Mouse (Mus musculus): ENCODE data around the gene Amh. TPM values are rescaled to one million over a fixed set of nuclear protein-coding genes. Genes with fewer than 3 reads are reported as not detected.
"Not testable (repeated sequence)": the region's sequence is repeated elsewhere in the genome, so short reads cannot be mapped to it uniquely, and the experiment has no call there.

The Amh gene
- polyA plus RNA-seq, 1 experiment from 2014 or later = 0.22 TPM

- 65% methylated on average over 7 of the region's 7 CpGs for WGBS
- Histone ChIP-seq H3K27ac (no peak overlapping the region), H3K4me2 (no peak overlapping the region), H3K4me1 (replicated peaks) (peaks cover 6% of the 10 kb centered on the region), H3K27me3 (peaks cover 21% of the 10 kb centered on the region), H3K9ac (no peak overlapping the region), H3K4me3 (no peak overlapping the region), H3K36me3 (no peaks in the 10 kb centered on the region), H3K9me3 (no peaks in the 10 kb centered on the region)
- ATAC-seq (ENCODE audit: low FRiP score) = no peak
Observed at GRCm38 (mm10) chr10:80814800-80815199, 9.8 kb downstream of the Amh start.

- H3K9me3 ChIP-seq; H3K27ac ChIP-seq; H3K36me3 ChIP-seq; H3K9ac ChIP-seq; H3K4me3 ChIP-seq; ATAC-seq (ENCODE audit: low FRiP score); H3K27me3 ChIP-seq; H3K4me2 ChIP-seq; H3K4me1 ChIP-seq (replicated peaks): not testable (repeated sequence)
- WGBS = 83% methylated on average over 3 of the region's 3 CpGs
Observed at GRCm38 (mm10) chr10:80816303-80816702, 11.3 kb downstream of the Amh start.

- Histone ChIP-seq H3K27ac (no peak overlapping the region), H3K4me2 (no peak overlapping the region), H3K4me3 (no peak overlapping the region), H3K9ac (no peak overlapping the region), H3K9me3 (no peaks in the 10 kb centered on the region), H3K4me1 (replicated peaks) (no peaks in the 10 kb centered on the region), H3K27me3 (peaks cover 8% of the 10 kb centered on the region), H3K36me3 (no peaks in the 10 kb centered on the region)
- no peak for ATAC-seq (ENCODE audit: low FRiP score)
- 74% methylated on average over 2 of the region's 2 CpGs for whole genome bisulfite sequencing
Observed at GRCm38 (mm10) chr10:80817164-80817563, 12.1 kb downstream of the Amh start.

- H3K27me3 ChIP-seq; H3K36me3 ChIP-seq; H3K27ac ChIP-seq; H3K9ac ChIP-seq; H3K4me1 ChIP-seq (replicated peaks); H3K4me2 ChIP-seq; H3K4me3 ChIP-seq; H3K9me3 ChIP-seq; ATAC-seq (ENCODE audit: low FRiP score): not testable (repeated sequence)
- 80% methylated on average over 7 of the region's 7 CpGs for WGBS
Observed at GRCm38 (mm10) chr10:80817955-80818354, 12.9 kb downstream of the Amh start.

GRCm38 (mm10) chr10:80818599-80819281 lies 13.7 kb downstream of the Amh start:
- 52% methylated on average over 6 of the region's 6 CpGs for WGBS
- Histone ChIP-seq H3K36me3 (no peaks in the 10 kb centered on the region), H3K27me3 (peaks cover 4% of the 10 kb centered on the region; the same call in 1 of the 2 replicates), H3K4me3 (no peak overlapping the region), H3K4me2 (no peak overlapping the region), H3K27ac (no peak overlapping the region), H3K9ac (0 out of 2 replicates have a peak overlapping the region, but pooled peaks have one; percentile 6), H3K9me3 (no peaks in the 10 kb centered on the region), H3K4me1 (replicated peaks) (no peaks in the 10 kb centered on the region)
- no peak for ATAC-seq (ENCODE audit: low FRiP score)

GRCm38 (mm10) chr10:80819406-80819805 lies 14.4 kb downstream of the Amh start:
- H3K9me3 ChIP-seq = no peaks in the 10 kb centered on the region
- H3K4me3 ChIP-seq = no peak overlapping the region
- H3K9ac ChIP-seq = 0 out of 2 replicates have a peak overlapping the region, but pooled peaks have one; percentile 6
- 43% methylated on average over 3 of the region's 3 CpGs for WGBS
- H3K27ac ChIP-seq = no peak overlapping the region
- ATAC-seq (ENCODE audit: low FRiP score) = no peak
- H3K27me3 ChIP-seq = peaks cover 4% of the 10 kb centered on the region; the same call in 1 of the 2 replicates
- no peaks in the 10 kb centered on the region for H3K4me1 ChIP-seq (replicated peaks)
- no peak overlapping the region for H3K4me2 ChIP-seq
- H3K36me3 ChIP-seq = no peaks in the 10 kb centered on the region

GRCm38 (mm10) chr10:80821991-80822390 lies 16.9 kb downstream of the Amh start:
- Histone ChIP-seq H3K36me3 (no peaks in the 10 kb centered on the region), H3K9me3 (no peaks in the 10 kb centered on the region), H3K4me2 (no peak overlapping the region), H3K4me3 (no peak overlapping the region), H3K9ac (no peak overlapping the region), H3K27ac (no peak overlapping the region), H3K27me3 (peaks cover 4% of the 10 kb centered on the region; the same call in 1 of the 2 replicates), H3K4me1 (replicated peaks) (no peaks in the 10 kb centered on the region)
- 44% methylated on average over 2 of the region's 2 CpGs for WGBS
- ATAC-seq (ENCODE audit: low FRiP score) = no peak

GRCm38 (mm10) chr10:80822528-80822927 lies 17.5 kb downstream of the Amh start:
- 92% methylated on average over 5 of the region's 5 CpGs for WGBS
- Histone ChIP-seq H3K9me3 (no peaks in the 10 kb centered on the region), H3K4me1 (replicated peaks) (peaks cover 3% of the 10 kb centered on the region), H3K27ac (no peak overlapping the region), H3K4me3 (no peak overlapping the region), H3K9ac (no peak overlapping the region), H3K27me3 (peaks cover 4% of the 10 kb centered on the region; the same call in 1 of the 2 replicates), H3K36me3 (no peaks in the 10 kb centered on the region), H3K4me2 (no peak overlapping the region)
- no peak for ATAC-seq (ENCODE audit: low FRiP score)

GRCm38 (mm10) chr10:80823316-80823715 lies 18.3 kb downstream of the Amh start:
- peaks cover 4% of the 10 kb centered on the region; the same call in 1 of the 2 replicates for H3K27me3 ChIP-seq
- no peak overlapping the region for H3K4me3 ChIP-seq
- peaks cover 11% of the 10 kb centered on the region for H3K4me1 ChIP-seq (replicated peaks)
- no peak for ATAC-seq (ENCODE audit: low FRiP score)
- H3K9ac ChIP-seq = no peak overlapping the region
- H3K9me3 ChIP-seq = no peaks in the 10 kb centered on the region
- H3K4me2 ChIP-seq = no peak overlapping the region
- WGBS = 97% methylated on average over 1 of the region's 1 CpGs
- peaks cover under 1% of the 10 kb centered on the region; the same call in 1 of the 2 replicates for H3K36me3 ChIP-seq
- no peak overlapping the region for H3K27ac ChIP-seq

- no peak for ATAC-seq (ENCODE audit: low FRiP score)
- H3K36me3 ChIP-seq = peaks cover 5% of the 10 kb centered on the region
- H3K4me1 ChIP-seq (replicated peaks) = peaks cover 15% of the 10 kb centered on the region
- H3K27me3 ChIP-seq = peaks cover 4% of the 10 kb centered on the region; the same call in 1 of the 2 replicates
- no peak overlapping the region for H3K4me2 ChIP-seq
- no peak overlapping the region for H3K4me3 ChIP-seq
- H3K9me3 ChIP-seq = no peaks in the 10 kb centered on the region
- peak overlapping the region; percentile 12; the same call in 1 of the 2 replicates for H3K27ac ChIP-seq
- no peak overlapping the region for H3K9ac ChIP-seq
- WGBS = 70% methylated on average over 8 of the region's 8 CpGs
Observed at GRCm38 (mm10) chr10:80823847-80824643, 19.0 kb downstream of the Amh start.

- no peaks in the 10 kb centered on the region for H3K9me3 ChIP-seq
- WGBS = 82% methylated on average over 2 of the region's 2 CpGs
- peaks cover 13% of the 10 kb centered on the region for H3K36me3 ChIP-seq
- H3K9ac ChIP-seq = no peak overlapping the region
- H3K27me3 ChIP-seq = no peaks in the 10 kb centered on the region
- 0 out of 2 replicates have a peak overlapping the region, but pooled peaks have one; percentile 12 for H3K27ac ChIP-seq
- no peak for ATAC-seq (ENCODE audit: low FRiP score)
- no peak overlapping the region for H3K4me2 ChIP-seq
- peaks cover 22% of the 10 kb centered on the region for H3K4me1 ChIP-seq (replicated peaks)
- H3K4me3 ChIP-seq = no peak overlapping the region
Observed at GRCm38 (mm10) chr10:80824827-80825226, 19.8 kb downstream of the Amh start.

- Histone ChIP-seq H3K27ac (peak within 1 kb of the TSS; percentile 96), H3K4me2 (peak within 1 kb of the TSS; percentile 100), H3K4me3 (peak within 1 kb of the TSS; percentile 80), H3K9me3 (no peaks in the 10 kb centered on the region), H3K9ac (peak within 1 kb of the TSS; percentile 92), H3K27me3 (no peaks in the 10 kb centered on the region), H3K36me3 (peaks cover 28% of the 10 kb centered on the region), H3K4me1 (replicated peaks) (peaks cover 34% of the 10 kb centered on the region)
- WGBS = under 1% methylated on average over 82 of the region's 82 CpGs
- peak; percentile 98 for ATAC-seq (ENCODE audit: low FRiP score)
Observed at GRCm38 (mm10) chr10:80826151-80827062, 21.4 kb downstream of the Amh start, which contains the start of gene Oaz1. Gene Oaz1 (plus strand): TSS chr10:80826656.

Measured in hindbrain, embryonic 13.5 days (tissue).